Mouse (Mus musculus) lung, embryonic 14.5 days (tissue): ENCODE data around the gene Msi1. TPM values are rescaled to one million over a fixed set of nuclear protein-coding genes. Genes with fewer than 3 reads are reported as not detected.

ENCODE experiments used
- ATAC-seq: fragments of 200-750 bp; cut with Nextera tagmentation; 2 replicates; pipeline ENCODE4 v1.8.0; 2017; ENCODE audit warnings: mild to moderate bottlenecking, moderate TSS enrichment, moderate library complexity; ENCODE audit not compliant: insufficient read depth
- DNase-seq: peaks from one replicate; pipeline ENCODE4 v3.0.0-alpha.2; 2015
- H3K27ac ChIP-seq: fragments of 300-500 bp; sonication (generic); 2 replicates; pipeline ENCODE4 v1.5.1; 2014; ENCODE audit warnings: low read depth, mild to moderate bottlenecking, moderate library complexity
- H3K27me3 ChIP-seq: fragments of 300-500 bp; sonication (generic); 2 replicates; pipeline ENCODE4 v1.6.1; 2014; ENCODE audit warnings: low read length, control low read depth; ENCODE audit not compliant: insufficient read depth
- H3K36me3 ChIP-seq: fragments of 300-500 bp; sonication (generic); 2 replicates; pipeline ENCODE4 v1.6.1; 2014; ENCODE audit warnings: control low read depth; ENCODE audit not compliant: insufficient read depth
- H3K4me1 ChIP-seq: fragments of 300-500 bp; sonication (generic); 2 replicates; pipeline ENCODE4 v1.6.1; 2014; ENCODE audit warnings: antibody characterized with exemption, control low read depth; ENCODE audit not compliant: insufficient read depth
- H3K4me2 ChIP-seq: fragments of 300-500 bp; sonication (generic); 2 replicates; pipeline ENCODE4 v1.6.1; 2014; ENCODE audit warnings: mild to moderate bottlenecking
- H3K4me3 ChIP-seq: fragments of 300-500 bp; sonication (generic); 2 replicates; pipeline ENCODE4 v1.5.1; 2014; ENCODE audit warnings: low read depth, low read length
- H3K9ac ChIP-seq: fragments of 300-500 bp; sonication (generic); 2 replicates; pipeline ENCODE4 v1.6.1; 2014
- H3K9me3 ChIP-seq: fragments of 300-500 bp; sonication (generic); 2 replicates; pipeline ENCODE4 v1.6.1; 2016; ENCODE audit warnings: low read depth, low read length, control low read depth
- CTCF ChIP-seq: IDR thresholded peaks from 2 replicates; pipeline ENCODE4 v1.5.1; 2016; ENCODE audit warnings: antibody characterized with exemption, low read depth
- WGBS: fragments of 180-500 bp; shearing (Covaris S2); extraction: QIAGEN DNeasy Blood & Tissue Kit; methylation state at CpG from one replicate; pipeline ENCODE4 v1.1.7; 2014; 5-methylcytosine and 5-hydroxymethylcytosine counted together
- polyA plus RNA-seq: library from polyadenylated mRNA; unstranded; fragments of >200 nt; fragmentation: Nextera tagmentation; extraction: Ambion mirVana; gene quantifications from 2 replicates; pipeline ENCODE4 v1.2.1, GENCODE M21; 2014

Gene Msi1
- polyA plus RNA-seq: 17.1 and 21.2 TPM in 2 replicates

GRCm38 (mm10) chr5:115429359-115430186 is at the start of gene Msi1:
TSS of gene Msi1 (plus strand) at chr5:115429599.
- TF ChIP-seq CTCF: no peak
- Histone ChIP-seq H3K36me3 (0 out of 2 replicates have a peak, but pooled peaks cover 13% of the 10 kb centered on the region), H3K9me3 (no peaks in the 10 kb centered on the region), H3K4me2 (peak within 1 kb of the TSS; percentile 82), H3K27ac (peak within 1 kb of the TSS; percentile 63), H3K27me3 (peaks cover 16% of the 10 kb centered on the region; the same call in 1 of the 2 replicates), H3K4me1 (peaks cover 8% of the 10 kb centered on the region; the same call in 1 of the 2 replicates), H3K9ac (peak within 1 kb of the TSS; percentile 92), H3K4me3 (peak within 1 kb of the TSS; percentile 88)
- WGBS: under 1% methylated on average over 43 of the region's 117 CpGs
- DNase-seq: peak; percentile 77
- ATAC-seq: peak; percentile 81

- H3K36me3 ChIP-seq: no peaks in the 10 kb centered on the region
- no peaks in the 10 kb centered on the region for H3K9me3 ChIP-seq
- H3K4me2 ChIP-seq: no peak overlapping the region
- H3K9ac ChIP-seq: no peak overlapping the region
- H3K4me1 ChIP-seq: no peaks in the 10 kb centered on the region
- no peak overlapping the region for H3K4me3 ChIP-seq
- ATAC-seq (no peak), DNase-seq (no peak)
- TF ChIP-seq CTCF: no peak
- H3K27me3 ChIP-seq: no peaks in the 10 kb centered on the region
- H3K27ac ChIP-seq: no peak overlapping the region
- 22% methylated on average over 9 of the region's 9 CpGs for WGBS
Observed at GRCm38 (mm10) chr5:115391935-115392334, 37.5 kb upstream of the Msi1 start.

- no peaks in the 10 kb centered on the region for H3K36me3 ChIP-seq
- H3K4me3 ChIP-seq: no peak overlapping the region
- H3K9me3 ChIP-seq: no peaks in the 10 kb centered on the region
- no peak overlapping the region for H3K9ac ChIP-seq
- no peak for TF ChIP-seq CTCF
- ATAC-seq (no peak), DNase-seq (no peak)
- no peak overlapping the region for H3K4me2 ChIP-seq
- 64% methylated on average over 1 of the region's 1 CpGs for WGBS
- H3K4me1 ChIP-seq: no peaks in the 10 kb centered on the region
- H3K27ac ChIP-seq: no peak overlapping the region
- H3K27me3 ChIP-seq: no peaks in the 10 kb centered on the region
Observed at GRCm38 (mm10) chr5:115392969-115393368, 36.4 kb upstream of the Msi1 start.

- no peak overlapping the region for H3K27ac ChIP-seq
- DNase-seq (no peak), ATAC-seq (no peak; the same call in 1 of the 2 replicates)
- no peaks in the 10 kb centered on the region for H3K4me1 ChIP-seq
- no peak for TF ChIP-seq CTCF
- no peaks in the 10 kb centered on the region for H3K27me3 ChIP-seq
- H3K36me3 ChIP-seq: no peaks in the 10 kb centered on the region
- 5% methylated on average over 8 of the region's 8 CpGs for WGBS
- no peak overlapping the region for H3K4me3 ChIP-seq
- H3K9me3 ChIP-seq: no peaks in the 10 kb centered on the region
- H3K9ac ChIP-seq: no peak overlapping the region
- no peak overlapping the region for H3K4me2 ChIP-seq
Observed at GRCm38 (mm10) chr5:115394223-115394622, 35.2 kb upstream of the Msi1 start.

GRCm38 (mm10) chr5:115394836-115395235 is 34.6 kb upstream of the Msi1 start:
- ATAC-seq: no peak
- 19% methylated on average over 10 of the region's 10 CpGs for WGBS
- H3K27me3 ChIP-seq: no peaks in the 10 kb centered on the region
- no peak overlapping the region for H3K9ac ChIP-seq
- no peak overlapping the region for H3K27ac ChIP-seq
- DNase-seq: no peak
- H3K4me2 ChIP-seq: no peak overlapping the region
- no peak overlapping the region for H3K4me3 ChIP-seq
- no peak for TF ChIP-seq CTCF
- H3K36me3 ChIP-seq: no peaks in the 10 kb centered on the region
- no peaks in the 10 kb centered on the region for H3K9me3 ChIP-seq
- no peaks in the 10 kb centered on the region for H3K4me1 ChIP-seq

GRCm38 (mm10) chr5:115396654-115397053 is 32.7 kb upstream of the Msi1 start:
- H3K27ac ChIP-seq: no peak overlapping the region

More at GRCm38 (mm10) chr5:115396654-115397053, 32.7 kb upstream of the Msi1 start:
- Histone ChIP-seq H3K9ac (no peak overlapping the region), H3K9me3 (no peaks in the 10 kb centered on the region), H3K4me1 (no peaks in the 10 kb centered on the region), H3K36me3 (no peaks in the 10 kb centered on the region), H3K27me3 (no peaks in the 10 kb centered on the region), H3K4me3 (no peak overlapping the region), H3K4me2 (no peak overlapping the region)
- DNase-seq (no peak), ATAC-seq (no peak)
- 60% methylated on average over 11 of the region's 11 CpGs for WGBS
- no peak for TF ChIP-seq CTCF
